Mouse (Mus musculus) C2C12 (cell line): Measurements from ENCODE around the gene Ankrd39. TPM values are rescaled to one million over a fixed set of nuclear protein-coding genes. Genes with fewer than 3 reads are reported as not detected.

Experiments used
- H3K27me3 ChIP-seq: one replicate; pipeline ENCODE4 v1.6.1; 2011; ENCODE audit not compliant: control insufficient read depth, insufficient read depth, insufficient read length
- H3K36me3 ChIP-seq: one replicate; pipeline ENCODE4 v1.6.1; 2011; ENCODE audit not compliant: control insufficient read depth, insufficient read depth
- H3K4me3 ChIP-seq: one replicate; pipeline ENCODE4 v1.5.1; 2011; ENCODE audit warnings: mild to moderate bottlenecking, control low read depth; ENCODE audit not compliant: poor library complexity, insufficient read depth, severe bottlenecking
- H3K79me2 ChIP-seq: one replicate; pipeline ENCODE4 v1.6.1; 2011; ENCODE audit not compliant: control insufficient read depth, insufficient read depth
- H3K79me3 ChIP-seq: one replicate; pipeline ENCODE4 v1.6.1; 2011; ENCODE audit warnings: low read depth, control low read depth
- H3ac ChIP-seq: one replicate; pipeline ENCODE3; 2011; ENCODE audit warnings: low read depth; ENCODE audit not compliant: control insufficient read depth, insufficient read length
- CEBPB ChIP-seq: IDR thresholded peaks from one replicate; pipeline ENCODE4 v1.6.1; 2011; ENCODE audit warnings: low read depth, mild to moderate bottlenecking, control low read depth, moderate library complexity
- CTCF ChIP-seq: IDR thresholded peaks from one replicate; pipeline ENCODE4 v1.5.1; 2011; ENCODE audit not compliant: control insufficient read depth, insufficient read depth, insufficient read length
- FOSL1 ChIP-seq: IDR thresholded peaks from one replicate; pipeline ENCODE4 v1.8.0; 2011; ENCODE audit warnings: mild to moderate bottlenecking, low read length; ENCODE audit not compliant: poor library complexity, insufficient read depth, severe bottlenecking
- MAX ChIP-seq: IDR thresholded peaks from one replicate; pipeline ENCODE4 v1.6.1; 2011; ENCODE audit warnings: mild to moderate bottlenecking, control low read depth
- MYOD1 ChIP-seq: IDR thresholded peaks from one replicate; pipeline ENCODE4 v1.6.1; 2011; ENCODE audit warnings: low read depth; ENCODE audit not compliant: control insufficient read depth, insufficient read length
- MYOG ChIP-seq: IDR thresholded peaks from one replicate; pipeline ENCODE4 v1.6.1; 2011; ENCODE audit not compliant: control insufficient read depth, insufficient read length; ENCODE audit errors: extremely low read depth
- USF1 ChIP-seq: IDR thresholded peaks from one replicate; pipeline ENCODE4 v1.6.1; 2011; ENCODE audit warnings: low read depth, mild to moderate bottlenecking, control low read depth, moderate library complexity
- polyA plus RNA-seq: library from polyadenylated mRNA; unstranded; fragments of >200 nt; fragmentation: generic; extraction: Trizol; gene quantifications from one replicate; pipeline ENCODE4 v1.2.1, GENCODE M21; 2012; ENCODE audit warnings: missing spikeins

Ankrd39 gene
- polyA plus RNA-seq, 1 experiment, result 7.8 TPM

- Histone ChIP-seq H3K79me2 (no peaks in the 10 kb centered on the region), H3ac (no peak overlapping the region), H3K4me3 (no peak overlapping the region), H3K79me3 (no peaks in the 10 kb centered on the region), H3K36me3 (no peaks in the 10 kb centered on the region), H3K27me3 (no peaks in the 10 kb centered on the region)
- TF ChIP-seq MYOD1 (peak; percentile 74), CEBPB (no peak), FOSL1 (no peak)
Measured at GRCm38 (mm10) chr1:36564101-36564500, 16.9 kb upstream of the Ankrd39 start.

- H3K79me3 ChIP-seq, result no peaks in the 10 kb centered on the region
- H3K27me3 ChIP-seq, result no peaks in the 10 kb centered on the region
- no peak overlapping the region for H3ac ChIP-seq
- TF ChIP-seq CTCF (no peak), MYOG (no peak), MAX (no peak), MYOD1 (no peak), USF1 (no peak), CEBPB (no peak), FOSL1 (no peak)
- H3K36me3 ChIP-seq, result no peaks in the 10 kb centered on the region
- H3K79me2 ChIP-seq, result no peaks in the 10 kb centered on the region
- no peak overlapping the region for H3K4me3 ChIP-seq
Measured at GRCm38 (mm10) chr1:36563632-36564031, 16.4 kb upstream of the Ankrd39 start.

- H3K36me3 ChIP-seq, result no peaks in the 10 kb centered on the region
- H3K27me3 ChIP-seq, result no peaks in the 10 kb centered on the region
- H3ac ChIP-seq, result peak overlapping the region; percentile 27
- H3K79me2 ChIP-seq, result no peaks in the 10 kb centered on the region
- no peak for TF ChIP-seq MAX
- no peak for TF ChIP-seq USF1
- TF ChIP-seq CTCF, result no peak
- peak; percentile 74 for TF ChIP-seq MYOD1
- TF ChIP-seq FOSL1, result no peak
- TF ChIP-seq MYOG, result no peak
- TF ChIP-seq CEBPB, result no peak
- no peaks in the 10 kb centered on the region for H3K79me3 ChIP-seq
- H3K4me3 ChIP-seq, result no peak overlapping the region
Measured at GRCm38 (mm10) chr1:36563197-36563596, 16.0 kb upstream of the Ankrd39 start.

GRCm38 (mm10) chr1:36562388-36562787, 15.1 kb upstream of the Ankrd39 start:
- no peak overlapping the region for H3K4me3 ChIP-seq
- no peak overlapping the region for H3ac ChIP-seq
- H3K79me3 ChIP-seq, result no peaks in the 10 kb centered on the region
- TF ChIP-seq MYOD1, result no peak
- no peaks in the 10 kb centered on the region for H3K79me2 ChIP-seq
- no peaks in the 10 kb centered on the region for H3K36me3 ChIP-seq
- no peaks in the 10 kb centered on the region for H3K27me3 ChIP-seq

GRCm38 (mm10) chr1:36560903-36561302, 13.7 kb upstream of the Ankrd39 start:
- H3K36me3 ChIP-seq, result no peaks in the 10 kb centered on the region
- no peak overlapping the region for H3ac ChIP-seq
- H3K4me3 ChIP-seq, result no peak overlapping the region
- peaks cover 6% of the 10 kb centered on the region for H3K79me3 ChIP-seq
- H3K27me3 ChIP-seq, result no peaks in the 10 kb centered on the region
- no peak for TF ChIP-seq CTCF
- no peak for TF ChIP-seq MAX
- TF ChIP-seq CEBPB, result no peak
- no peak for TF ChIP-seq MYOD1
- no peak for TF ChIP-seq FOSL1
- TF ChIP-seq MYOG, result no peak
- TF ChIP-seq USF1, result no peak
- peaks cover 12% of the 10 kb centered on the region for H3K79me2 ChIP-seq

- H3K4me3 ChIP-seq, result no peak overlapping the region
Measured at GRCm38 (mm10) chr1:36559888-36560287, 12.6 kb upstream of the Ankrd39 start.

More at GRCm38 (mm10) chr1:36559888-36560287, 12.6 kb upstream of the Ankrd39 start:
- Histone ChIP-seq H3ac (no peak overlapping the region), H3K79me2 (peaks cover 22% of the 10 kb centered on the region), H3K27me3 (no peaks in the 10 kb centered on the region), H3K36me3 (peaks cover 6% of the 10 kb centered on the region), H3K79me3 (peaks cover 16% of the 10 kb centered on the region)
- no peak for TF ChIP-seq FOSL1
- TF ChIP-seq MYOG, result no peak
- TF ChIP-seq USF1, result no peak
- no peak for TF ChIP-seq CTCF
- TF ChIP-seq CEBPB, result no peak
- TF ChIP-seq MAX, result no peak
- TF ChIP-seq MYOD1, result no peak
